Mouse (Mus musculus) limb, embryonic 13.5 days (tissue): ENCODE data around the gene Kansl3. TPM values are rescaled to one million over a fixed set of nuclear protein-coding genes. Genes with fewer than 3 reads are reported as not detected.

Experiments
- ATAC-seq: fragments of 200-750 bp; cut with Nextera tagmentation; 2 replicates; pipeline ENCODE4 v1.8.0; 2017; ENCODE audit warnings: low read depth, moderate number of reproducible peaks, moderate TSS enrichment; ENCODE audit not compliant: low FRiP score
- H3K27ac ChIP-seq: fragments of 300-500 bp; sonication (generic); 2 replicates; pipeline ENCODE4 v1.5.1; 2015; ENCODE audit warnings: inconsistent platforms, mild to moderate bottlenecking, moderate library complexity
- H3K27me3 ChIP-seq: fragments of 300-500 bp; sonication (generic); 2 replicates; pipeline ENCODE4 v1.6.1; 2015; ENCODE audit warnings: mild to moderate bottlenecking, inconsistent platforms
- H3K36me3 ChIP-seq: fragments of 300-500 bp; sonication (generic); 2 replicates; pipeline ENCODE4 v1.6.1; 2015; ENCODE audit warnings: inconsistent platforms, mild to moderate bottlenecking, moderate library complexity
- H3K4me1 ChIP-seq: fragments of 300-500 bp; sonication (generic); 2 replicates; pipeline ENCODE4 v1.6.1; 2015; ENCODE audit warnings: inconsistent platforms
- H3K4me2 ChIP-seq: fragments of 300-500 bp; sonication (generic); replicated peaks from 2 replicates; pipeline ENCODE4 v1.6.1; 2015; ENCODE audit warnings: inconsistent platforms, mild to moderate bottlenecking, moderate library complexity
- H3K4me3 ChIP-seq: fragments of 300-500 bp; sonication (generic); 2 replicates; pipeline ENCODE4 v1.5.1; 2015; ENCODE audit warnings: moderate library complexity, mild to moderate bottlenecking, inconsistent platforms
- H3K9ac ChIP-seq: fragments of 300-500 bp; sonication (generic); 2 replicates; pipeline ENCODE4 v1.6.1; 2015; ENCODE audit warnings: mild to moderate bottlenecking, inconsistent platforms
- H3K9me3 ChIP-seq: fragments of 300-500 bp; sonication (generic); 2 replicates; pipeline ENCODE4 v1.6.1; 2016; ENCODE audit warnings: inconsistent platforms
- WGBS: fragments of 180-500 bp; shearing (Covaris S2); methylation state at CpG from one replicate; pipeline ENCODE4 v1.1.7; 2015; 5-methylcytosine and 5-hydroxymethylcytosine counted together
- polyA plus RNA-seq: library from polyadenylated mRNA; unstranded; fragments of >200 nt; fragmentation: Nextera tagmentation; extraction: Ambion mirVana; gene quantifications from 2 replicates; pipeline ENCODE4 v1.2.1, GENCODE M21; 2015

The Kansl3 gene
- polyA plus RNA-seq, 1 experiment from 2014 or later = 49.5 TPM

DNA sequence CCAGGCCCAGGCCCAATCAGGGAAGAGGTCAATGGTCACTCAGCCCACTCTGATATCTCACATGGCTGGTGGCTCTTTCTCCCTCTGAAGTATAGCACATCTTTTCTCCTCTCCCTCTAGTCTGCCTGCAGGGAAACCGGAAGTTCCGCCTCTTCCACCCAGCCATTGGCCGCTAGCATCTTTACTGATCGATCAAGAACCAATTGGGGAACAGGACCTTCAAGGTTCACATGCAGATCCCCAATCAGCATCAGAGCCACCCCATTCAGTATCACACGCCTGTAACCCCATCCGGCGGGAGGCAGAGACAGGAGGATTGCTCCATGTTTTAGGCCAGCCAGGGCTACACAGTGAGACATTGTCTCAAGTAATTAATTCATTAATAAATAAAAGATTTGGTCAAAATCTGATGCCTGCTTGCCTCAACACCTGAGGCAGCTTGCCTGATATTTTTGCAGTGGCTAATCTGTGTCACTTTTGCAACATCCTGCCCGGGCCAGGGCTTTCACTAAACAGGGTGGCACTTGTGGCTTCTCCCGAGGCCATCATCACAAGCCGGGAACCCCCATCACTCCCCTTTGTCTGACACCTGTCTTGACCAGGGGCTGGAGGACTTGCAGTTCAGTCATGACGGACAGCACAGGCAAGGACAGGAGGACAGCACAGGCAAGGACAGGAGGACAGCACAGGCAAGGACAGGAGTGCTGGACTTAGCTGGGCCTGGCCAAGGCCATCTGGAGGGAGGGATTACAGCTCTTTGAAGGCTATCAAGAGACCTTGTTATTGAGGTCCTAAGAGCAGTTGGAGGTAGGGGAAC is 53.8 kb downstream of the Kansl3 start:
- peaks cover 3% of the 10 kb centered on the region; the same call in 1 of the 2 replicates for H3K27me3 ChIP-seq
- H3K4me3 ChIP-seq = no peak overlapping the region
- H3K4me1 ChIP-seq = no peaks in the 10 kb centered on the region
- 93% methylated on average over 11 of the region's 11 CpGs for WGBS
- no peak overlapping the region for H3K9ac ChIP-seq
- H3K9me3 ChIP-seq = no peaks in the 10 kb centered on the region
- ATAC-seq = no peak
- no peak overlapping the region for H3K27ac ChIP-seq
- peaks cover 9% of the 10 kb centered on the region for H3K36me3 ChIP-seq
- H3K4me2 ChIP-seq = no peak overlapping the region

DNA sequence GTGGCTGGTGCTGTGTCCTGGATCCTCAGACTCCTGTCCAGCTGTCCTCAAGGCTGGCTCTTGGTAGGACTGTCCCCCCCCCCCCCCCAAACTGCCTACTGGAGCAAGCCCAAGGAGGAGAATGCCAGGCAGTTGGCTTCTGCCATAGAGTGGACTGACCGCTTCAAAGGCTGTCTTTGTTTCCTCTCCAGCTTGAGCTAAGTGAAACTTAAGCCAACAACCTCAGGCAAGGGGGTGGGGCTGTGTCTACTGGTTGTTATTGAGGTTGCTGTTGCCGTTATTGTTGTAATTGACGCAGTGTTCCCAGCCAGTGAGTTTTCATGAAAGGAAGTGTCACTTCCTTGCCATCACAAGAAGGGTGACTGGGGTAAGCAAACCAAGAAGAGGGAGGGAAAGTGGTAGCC is 59.5 kb downstream of the Kansl3 start:
- Histone ChIP-seq H3K27ac (no peak overlapping the region), H3K36me3 (no peaks in the 10 kb centered on the region), H3K4me1 (peaks cover 27% of the 10 kb centered on the region), H3K4me3 (peak overlapping the region; percentile 61; the same call in 1 of the 2 replicates), H3K4me2 (peak overlapping the region; percentile 92), H3K9me3 (no peaks in the 10 kb centered on the region), H3K27me3 (peaks cover 24% of the 10 kb centered on the region), H3K9ac (peak overlapping the region; percentile 25; the same call in 1 of the 2 replicates)
- ATAC-seq = no peak
- WGBS = 25% methylated on average over 3 of the region's 3 CpGs

DNA sequence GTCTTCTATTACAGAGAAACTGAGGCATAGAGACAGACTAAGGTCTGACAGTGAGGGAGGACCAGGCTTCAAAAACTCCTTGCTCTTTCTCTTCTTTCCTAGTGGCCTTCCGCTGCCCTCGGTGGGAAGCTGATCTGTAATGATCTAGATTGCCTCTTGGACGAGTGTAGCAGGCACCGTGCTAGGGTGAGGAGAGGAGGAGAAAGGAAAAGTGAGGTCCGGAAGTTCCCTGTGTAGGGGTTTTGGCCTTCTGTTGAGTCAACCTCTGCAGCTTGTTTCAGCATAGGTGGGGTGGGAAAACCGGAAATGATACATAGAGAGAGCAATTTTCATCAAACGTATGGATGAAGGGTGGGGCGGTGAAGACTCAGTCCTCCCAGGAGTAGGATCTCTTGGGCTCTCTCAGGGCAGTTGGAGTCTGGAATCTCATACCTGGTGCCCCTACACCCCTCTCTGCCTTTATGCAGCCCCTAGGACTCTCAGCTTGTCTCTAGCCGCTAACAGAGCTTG is 60.0 kb downstream of the Kansl3 start:
- Histone ChIP-seq H3K36me3 (no peaks in the 10 kb centered on the region), H3K4me3 (peak overlapping the region; percentile 61), H3K4me2 (peak overlapping the region; percentile 92), H3K9me3 (no peaks in the 10 kb centered on the region), H3K27ac (no peak overlapping the region), H3K27me3 (peaks cover 24% of the 10 kb centered on the region), H3K4me1 (peaks cover 28% of the 10 kb centered on the region), H3K9ac (peak overlapping the region; percentile 25; the same call in 1 of the 2 replicates)
- ATAC-seq = no peak
- 48% methylated on average over 9 of the region's 9 CpGs for WGBS

DNA sequence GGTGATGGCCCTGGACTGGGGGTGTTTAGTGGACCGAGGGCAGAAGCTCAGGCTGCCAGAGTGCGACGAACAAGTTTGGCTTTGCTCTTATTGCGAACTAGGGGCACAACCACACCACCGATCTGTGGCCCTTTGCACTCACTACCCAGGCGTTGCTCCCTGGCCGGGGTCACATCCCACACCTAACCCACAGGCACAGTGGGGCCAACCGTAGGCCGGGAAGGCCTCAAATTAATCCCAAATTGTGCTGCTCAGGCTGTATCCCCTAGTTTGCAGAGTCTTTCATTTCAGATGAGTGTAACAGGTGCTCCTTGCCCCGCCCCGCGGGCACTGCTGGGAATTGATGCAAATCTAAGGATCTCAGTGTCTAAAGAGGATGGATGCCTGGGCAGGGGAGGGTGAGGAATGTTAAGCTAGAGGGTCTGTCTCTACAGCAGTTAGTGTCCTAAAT is 60.5 kb downstream of the Kansl3 start:
- H3K4me3 ChIP-seq = peak overlapping the region; percentile 61
- H3K27ac ChIP-seq = no peak overlapping the region
- 6% methylated on average over 12 of the region's 12 CpGs for WGBS
- no peaks in the 10 kb centered on the region for H3K36me3 ChIP-seq
- peaks cover 24% of the 10 kb centered on the region for H3K27me3 ChIP-seq
- H3K9me3 ChIP-seq = no peaks in the 10 kb centered on the region
- no peak for ATAC-seq
- peaks cover 32% of the 10 kb centered on the region for H3K4me1 ChIP-seq
- H3K4me2 ChIP-seq = peak overlapping the region; percentile 92
- H3K9ac ChIP-seq = peak overlapping the region; percentile 66

DNA sequence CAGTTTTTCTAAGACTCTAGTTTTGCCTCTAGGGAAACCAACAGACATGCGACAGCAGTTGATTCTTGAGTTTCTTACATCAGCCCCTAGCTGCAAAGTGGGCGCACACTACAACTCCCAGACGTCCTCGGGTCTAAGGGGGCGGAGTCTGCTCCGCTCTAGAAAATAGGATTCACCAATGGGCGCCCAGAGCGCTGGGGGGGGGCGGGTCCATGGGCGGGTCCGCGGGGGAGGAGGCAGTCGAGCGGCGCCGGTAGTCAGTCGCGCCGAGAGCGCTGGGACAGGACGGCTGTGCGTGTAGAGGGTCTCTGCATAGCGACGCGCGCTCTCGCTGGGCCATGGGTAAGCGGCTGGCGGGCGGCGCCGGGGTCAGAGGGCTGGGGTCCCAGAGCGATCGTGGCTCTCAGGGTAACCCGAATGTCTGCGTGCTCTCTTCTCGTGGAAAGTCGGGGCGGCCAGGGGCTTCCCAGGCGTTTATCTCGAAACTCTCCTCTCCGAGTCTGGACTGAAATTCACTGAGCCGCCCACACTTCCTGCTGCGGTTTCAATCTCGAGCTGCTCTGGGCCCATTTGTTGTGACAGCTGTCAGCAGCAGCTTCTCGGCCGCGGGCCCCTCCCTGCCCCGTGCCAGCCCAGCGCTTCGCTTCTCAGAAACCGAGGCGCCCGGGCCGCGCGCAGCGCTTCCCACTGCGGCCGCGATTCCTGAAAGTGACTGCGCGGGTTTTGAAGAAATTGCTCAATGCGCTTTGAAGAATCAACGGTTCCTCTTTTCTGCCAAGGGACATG is 61.3 kb downstream of the Kansl3 start, which contains the start of gene Arid5a:
TSS of gene Arid5a (plus strand) at position 239 of the 786 bp plus-strand sequence.
- WGBS = under 1% methylated on average over 65 of the region's 65 CpGs
- Histone ChIP-seq H3K4me1 (peaks cover 37% of the 10 kb centered on the region), H3K4me3 (peak within 1 kb of the TSS; percentile 61), H3K4me2 (peak within 1 kb of the TSS; percentile 92), H3K9me3 (no peaks in the 10 kb centered on the region), H3K27me3 (peaks cover 30% of the 10 kb centered on the region), H3K36me3 (no peaks in the 10 kb centered on the region), H3K9ac (peak within 1 kb of the TSS; percentile 66), H3K27ac (no peak within 1 kb of the TSS)
- ATAC-seq = peak; percentile 88

DNA sequence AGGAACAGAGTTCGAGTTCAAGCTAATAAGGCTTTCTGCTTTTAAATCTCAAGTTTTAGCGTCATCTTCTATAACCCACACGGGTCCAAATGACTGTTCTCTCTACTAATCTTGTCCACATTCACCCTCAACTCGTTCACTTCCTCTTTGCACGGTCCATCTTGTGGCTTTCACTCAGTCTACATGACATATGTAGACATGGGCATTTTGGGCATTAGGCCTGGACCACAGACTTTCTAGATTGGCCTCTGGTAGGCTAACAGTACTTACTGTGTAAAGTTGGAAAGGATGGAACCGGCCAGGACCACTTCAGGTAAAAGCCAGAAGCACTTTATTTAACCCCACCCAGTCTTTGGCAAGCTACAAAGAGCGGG is 61.9 kb downstream of the Kansl3 start:
- peaks cover 30% of the 10 kb centered on the region for H3K27me3 ChIP-seq
- H3K9me3 ChIP-seq = no peaks in the 10 kb centered on the region
- ATAC-seq = 0 out of 2 replicates have a peak, but pooled peaks have one; percentile 0
- no peak overlapping the region for H3K9ac ChIP-seq
- WGBS = 68% methylated on average over 7 of the region's 7 CpGs
- H3K4me1 ChIP-seq = peaks cover 37% of the 10 kb centered on the region
- H3K4me2 ChIP-seq = peak overlapping the region; percentile 9; the same call in 1 of the 2 replicates
- H3K27ac ChIP-seq = no peak overlapping the region
- no peaks in the 10 kb centered on the region for H3K36me3 ChIP-seq
- H3K4me3 ChIP-seq = no peak overlapping the region

DNA sequence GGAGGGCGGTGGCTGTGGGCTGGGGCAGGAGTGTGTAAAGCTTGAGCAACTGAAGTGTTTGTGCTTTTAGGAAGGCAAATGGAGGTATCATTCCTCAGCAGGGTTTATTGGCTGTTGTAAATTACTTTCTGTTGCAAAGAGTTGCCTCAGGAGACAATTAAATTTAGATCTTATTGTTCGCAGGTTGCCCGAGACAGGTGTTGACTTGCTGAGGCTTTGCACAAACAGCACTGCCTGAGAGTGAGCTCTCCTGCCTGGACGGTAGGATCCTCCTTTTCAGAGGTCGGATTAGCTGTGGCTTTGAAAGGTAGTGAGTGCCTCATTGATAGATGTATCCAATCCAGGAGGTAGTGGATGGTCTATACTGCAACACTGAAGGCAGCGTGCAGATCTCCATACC is 62.9 kb downstream of the Kansl3 start:
- H3K36me3 ChIP-seq = no peaks in the 10 kb centered on the region
- H3K4me3 ChIP-seq = no peak overlapping the region
- peaks cover 37% of the 10 kb centered on the region for H3K4me1 ChIP-seq
- H3K4me2 ChIP-seq = no peak overlapping the region
- H3K27me3 ChIP-seq = peaks cover 36% of the 10 kb centered on the region
- no peak overlapping the region for H3K27ac ChIP-seq
- no peaks in the 10 kb centered on the region for H3K9me3 ChIP-seq
- no peak overlapping the region for H3K9ac ChIP-seq
- WGBS = 58% methylated on average over 6 of the region's 6 CpGs
- no peak for ATAC-seq

DNA sequence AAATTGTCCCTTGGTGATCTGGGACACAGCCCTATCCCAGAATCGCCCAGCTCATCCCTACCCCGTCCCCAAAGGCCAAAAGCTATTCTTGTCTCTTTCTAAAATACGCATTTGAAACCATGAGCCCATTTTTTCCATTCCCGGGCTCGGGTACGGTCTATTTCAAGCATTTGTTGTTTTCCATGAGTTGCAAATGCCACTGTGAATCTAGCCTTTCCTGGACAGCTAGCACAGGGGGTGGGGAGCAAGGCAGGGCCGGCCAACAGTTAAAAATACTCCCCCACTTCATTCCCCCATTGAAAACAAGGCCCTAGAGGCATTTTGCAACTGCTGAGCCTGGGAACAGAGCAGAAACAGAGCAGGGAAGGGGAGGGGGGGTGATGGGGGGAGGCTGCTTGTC is 64.2 kb downstream of the Kansl3 start:
- H3K27ac ChIP-seq = no peak overlapping the region
- 64% methylated on average over 7 of the region's 7 CpGs for WGBS

DNA sequence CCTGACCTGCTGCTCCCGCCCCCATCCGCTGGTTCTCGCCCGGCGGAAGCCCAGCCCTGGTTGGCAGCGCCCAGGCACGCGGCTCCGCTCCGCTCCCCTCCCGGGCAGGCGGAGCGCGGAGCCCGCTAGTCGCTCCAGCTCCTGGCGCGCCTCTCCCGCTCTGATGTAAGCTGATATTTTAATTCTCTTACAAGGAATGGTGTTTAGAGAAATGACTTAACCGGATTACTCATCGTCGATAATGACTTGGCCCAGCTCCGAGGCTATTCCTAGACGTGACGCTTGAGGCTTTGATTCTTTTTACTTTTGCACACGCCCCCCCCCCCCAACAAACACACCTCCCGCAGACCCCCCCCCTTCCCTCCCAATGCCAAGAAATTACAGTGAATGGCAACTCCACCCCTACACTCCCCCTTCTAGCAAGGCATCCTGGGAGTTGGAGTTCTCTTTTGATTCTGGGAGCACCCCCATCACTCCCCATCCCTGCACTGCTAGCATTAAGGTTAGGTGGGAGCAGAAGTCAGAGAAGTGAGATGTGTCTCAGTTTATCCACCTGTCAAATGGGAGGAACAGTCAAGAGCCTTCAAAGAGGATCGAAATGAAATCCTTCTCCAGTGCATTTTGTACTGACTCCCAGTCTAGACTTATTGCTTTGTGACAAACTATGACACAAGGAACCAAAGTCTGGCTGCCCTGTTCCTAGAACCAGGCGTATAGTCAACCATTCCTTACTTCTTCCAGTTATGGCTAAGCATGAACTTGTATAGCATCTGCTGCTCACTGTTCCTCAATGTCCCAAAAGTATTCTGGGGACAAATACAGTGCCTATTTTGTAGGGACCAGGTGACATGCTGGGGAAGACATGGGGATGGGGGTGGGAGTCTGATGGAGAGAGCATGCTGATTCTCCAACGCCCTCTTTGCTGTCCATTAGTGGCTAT is 65.3 kb downstream of the Kansl3 start:
- Histone ChIP-seq H3K27me3 (peaks cover 42% of the 10 kb centered on the region), H3K27ac (no peak overlapping the region), H3K4me2 (peak overlapping the region; percentile 75), H3K4me1 (peaks cover 23% of the 10 kb centered on the region), H3K9ac (peak overlapping the region; percentile 43; the same call in 1 of the 2 replicates), H3K9me3 (no peaks in the 10 kb centered on the region), H3K4me3 (peak overlapping the region; percentile 39), H3K36me3 (no peaks in the 10 kb centered on the region)
- peak; percentile 45; the same call in 1 of the 2 replicates for ATAC-seq
- 9% methylated on average over 30 of the region's 30 CpGs for WGBS

More for the DNA sequence above, 64.2 kb downstream of the Kansl3 start:
- no peak overlapping the region for H3K4me3 ChIP-seq
- no peaks in the 10 kb centered on the region for H3K9me3 ChIP-seq
- ATAC-seq = no peak
- H3K36me3 ChIP-seq = no peaks in the 10 kb centered on the region
- peaks cover 42% of the 10 kb centered on the region for H3K27me3 ChIP-seq
- no peak overlapping the region for H3K4me2 ChIP-seq
- peaks cover 34% of the 10 kb centered on the region for H3K4me1 ChIP-seq
- H3K9ac ChIP-seq = no peak overlapping the region

DNA sequence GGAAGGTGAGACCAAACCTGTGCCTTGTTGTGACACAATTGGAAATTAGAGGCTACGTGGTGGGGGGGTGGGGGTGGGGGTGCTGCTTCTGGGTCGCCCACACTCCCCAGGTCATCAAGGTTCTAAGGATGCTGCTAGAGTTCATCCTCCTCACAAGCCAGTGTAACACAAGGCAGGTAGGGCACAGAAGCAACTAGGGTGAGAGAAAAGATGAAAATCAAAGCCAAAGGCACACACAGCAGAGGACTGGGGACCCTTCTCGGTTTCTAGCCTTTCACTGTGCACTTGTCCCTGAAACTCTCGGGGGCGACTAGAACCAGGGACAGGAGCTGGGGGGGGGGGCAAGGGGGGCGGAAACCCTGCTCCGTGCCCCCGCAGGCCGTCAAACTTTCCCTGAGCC is 66.0 kb downstream of the Kansl3 start:
- peaks cover 43% of the 10 kb centered on the region for H3K27me3 ChIP-seq
- peak overlapping the region; percentile 39 for H3K4me3 ChIP-seq
- peaks cover 17% of the 10 kb centered on the region for H3K4me1 ChIP-seq
- peak overlapping the region; percentile 43; the same call in 1 of the 2 replicates for H3K9ac ChIP-seq
- H3K9me3 ChIP-seq = no peaks in the 10 kb centered on the region
- no peaks in the 10 kb centered on the region for H3K36me3 ChIP-seq
- no peak overlapping the region for H3K27ac ChIP-seq
- ATAC-seq = no peak
- H3K4me2 ChIP-seq = peak overlapping the region; percentile 75
- WGBS = 12% methylated on average over 9 of the region's 9 CpGs

DNA sequence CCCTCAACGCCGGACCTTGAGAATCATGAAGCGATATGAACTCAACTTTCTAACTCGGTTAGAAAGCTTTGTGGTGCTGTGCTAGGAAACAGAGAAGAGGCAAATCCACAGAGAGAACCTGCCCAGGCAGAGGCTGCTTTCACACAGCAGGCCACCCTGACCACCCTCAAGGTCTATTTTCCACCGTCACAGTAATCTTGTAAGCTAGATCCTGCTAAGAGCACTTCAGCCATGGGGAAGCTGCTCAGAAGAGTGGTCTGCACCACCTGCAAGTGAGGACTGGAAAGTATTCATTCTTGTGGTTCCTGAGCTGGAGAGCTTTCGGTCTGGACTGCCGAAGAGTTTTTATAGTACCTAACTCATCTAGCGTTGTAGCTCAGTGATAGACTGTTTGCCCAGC is 66.7 kb downstream of the Kansl3 start:
- no peak for ATAC-seq
- no peak overlapping the region for H3K4me3 ChIP-seq
- H3K27me3 ChIP-seq = peaks cover 48% of the 10 kb centered on the region
- H3K27ac ChIP-seq = no peak overlapping the region
- 75% methylated on average over 8 of the region's 8 CpGs for WGBS
- H3K9ac ChIP-seq = no peak overlapping the region
- no peaks in the 10 kb centered on the region for H3K36me3 ChIP-seq
- H3K9me3 ChIP-seq = no peaks in the 10 kb centered on the region
- H3K4me1 ChIP-seq = peaks cover 17% of the 10 kb centered on the region
- no peak overlapping the region for H3K4me2 ChIP-seq
